Mouse (Mus musculus): ENCODE measurements around the gene Olfr1424.

DNA sequence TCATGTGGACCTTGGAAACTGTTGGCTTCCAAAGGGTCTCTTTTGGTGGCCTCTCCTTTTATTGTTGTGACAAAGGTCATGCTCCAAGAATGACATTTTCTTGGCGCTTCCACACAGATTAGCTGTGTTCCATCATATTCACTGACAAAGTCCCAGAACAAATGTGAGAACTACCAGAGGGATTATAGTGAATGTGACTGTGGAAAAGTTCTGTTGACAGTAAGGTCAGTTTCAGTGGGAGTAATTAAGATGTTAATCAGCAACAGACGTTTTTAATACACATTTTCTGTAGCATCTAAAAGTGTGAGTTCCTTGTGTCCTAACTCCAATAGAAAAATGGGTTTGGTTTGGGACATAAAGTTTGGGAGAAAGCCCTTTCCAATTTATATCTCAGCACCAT is 21.3 kb downstream of the Olfr1424 start, which contains the start of gene Olfr1423:
- TF ChIP-seq CTCF (IDR thresholded peaks at IDR 0.05; ENCODE audit: extremely low read depth, insufficient read length, insufficient replicate concordance, low read depth, low read length) (no peak), POLR2A (IDR thresholded peaks at IDR 0.05; ENCODE audit: low read depth, low read length) (no peak)

Measured in small intestine, adult 2 months (tissue).